Mouse (Mus musculus) thymus, adult 2 months (tissue): ENCODE measurements around the gene Ccdc103.

ENCODE experiments used
- CTCF ChIP-seq: fragments of 200-500 bp; IDR thresholded peaks from 2 replicates; pipeline ENCODE4 v1.5.1; 2012; ENCODE audit warnings: mild to moderate bottlenecking, control low read depth, low read length, moderate library complexity, borderline replicate concordance; ENCODE audit not compliant: control insufficient read depth, poor library complexity, insufficient read depth; ENCODE audit errors: extremely low read depth
- POLR2A ChIP-seq: fragments of 200-500 bp; IDR thresholded peaks from 2 replicates; pipeline ENCODE4 v1.6.1; 2012; ENCODE audit warnings: mild to moderate bottlenecking, low read length, control low read depth, moderate library complexity; ENCODE audit not compliant: control insufficient read depth, poor library complexity, insufficient read depth; ENCODE audit errors: extremely low read depth

GRCm38 (mm10) chr11:102903654-102904053 lies 22.6 kb downstream of the Ccdc103 start:
- no peak for TF ChIP-seq CTCF
- no peak for TF ChIP-seq POLR2A
